Mouse (Mus musculus) heart, postnatal 10 days (tissue): ENCODE measurements around the gene Bcas1. TPM values are rescaled to one million over a fixed set of nuclear protein-coding genes. Genes with fewer than 3 reads are reported as not detected.

Experiments used
- DNase-seq, 2 experiments: peaks; one replicate each; pipeline ENCODE4 v3.0.0; 2021
- intact Hi-C: fragments of 180-260 bp; cut with DNase I; formaldehyde crosslinking; loops from one replicate; pipeline ENCODE4 v1.15.1; 2025
- total RNA-seq, 2 experiments: library from RNA; stranded (reverse); gene quantifications; 2 replicates each; pipeline ENCODE4 v1.2.3; 2021

Bcas1 gene
- total RNA-seq, 2 experiments from 2014 or later, result 0.48 to 0.69 TPM

DNA sequence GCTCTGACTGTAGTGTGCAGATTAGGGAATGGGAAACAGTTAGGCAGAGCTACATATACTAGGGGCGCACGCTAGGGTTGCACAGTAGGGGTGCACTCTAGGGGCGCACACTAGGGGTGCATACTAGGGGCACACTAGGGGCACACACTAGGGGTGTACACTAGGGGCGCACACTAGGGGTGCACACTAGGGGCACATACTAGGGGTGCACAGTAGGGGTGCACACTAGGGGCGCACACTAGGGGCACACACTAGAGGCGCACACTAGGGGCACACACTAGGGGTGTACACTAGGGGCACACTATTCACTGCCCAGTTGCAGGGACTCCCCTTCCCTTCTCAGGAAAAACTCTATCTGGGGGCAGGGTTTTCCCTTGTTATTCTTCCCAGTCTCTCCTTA lies 75.8 kb downstream of the Bcas1 start:
- no peak for DNase-seq
- intact Hi-C loops, result no loop called here

DNA sequence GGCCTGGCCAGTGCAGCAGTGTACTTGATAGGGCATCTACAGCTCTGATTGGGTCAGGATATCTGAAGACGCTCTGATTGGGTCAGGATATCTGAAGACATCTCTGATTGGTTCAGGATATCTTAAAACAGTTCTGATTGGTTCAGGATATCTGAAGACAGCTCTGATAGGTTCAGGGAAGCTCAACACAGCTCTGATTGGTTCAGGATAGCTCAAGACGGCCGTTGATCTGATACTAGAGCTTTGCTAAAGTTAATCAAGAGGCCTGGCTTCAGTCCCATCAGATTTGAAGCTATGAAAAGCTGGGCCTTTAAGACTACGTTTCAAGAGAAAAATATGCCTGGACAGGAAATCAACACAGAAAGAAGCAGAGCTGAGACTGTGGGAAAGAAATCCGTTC lies 77.9 kb downstream of the Bcas1 start:
- intact Hi-C loops, result no loop called here
- DNase-seq, result no peak

DNA sequence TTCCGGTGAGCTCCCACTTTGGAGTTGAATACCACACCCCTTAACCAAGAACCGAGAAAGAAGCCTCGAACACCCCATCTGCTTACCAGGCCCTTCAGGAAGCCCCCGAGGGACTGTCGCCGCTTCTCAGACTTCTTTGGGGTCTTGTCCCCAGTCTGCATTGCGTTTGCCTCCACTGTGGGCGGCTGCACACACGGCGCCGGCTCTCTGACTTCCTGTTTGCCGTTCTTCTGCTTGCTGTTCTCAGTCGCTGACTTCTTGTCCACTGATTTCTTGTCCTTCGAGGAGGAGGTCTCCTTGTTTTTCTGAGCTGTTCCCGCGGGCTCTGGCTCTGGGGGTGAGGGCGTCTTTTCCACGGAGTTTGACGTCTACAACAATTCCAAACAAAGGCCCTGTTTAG lies 78.5 kb downstream of the Bcas1 start:
- no peak for DNase-seq
- intact Hi-C loops, result no loop called here

DNA sequence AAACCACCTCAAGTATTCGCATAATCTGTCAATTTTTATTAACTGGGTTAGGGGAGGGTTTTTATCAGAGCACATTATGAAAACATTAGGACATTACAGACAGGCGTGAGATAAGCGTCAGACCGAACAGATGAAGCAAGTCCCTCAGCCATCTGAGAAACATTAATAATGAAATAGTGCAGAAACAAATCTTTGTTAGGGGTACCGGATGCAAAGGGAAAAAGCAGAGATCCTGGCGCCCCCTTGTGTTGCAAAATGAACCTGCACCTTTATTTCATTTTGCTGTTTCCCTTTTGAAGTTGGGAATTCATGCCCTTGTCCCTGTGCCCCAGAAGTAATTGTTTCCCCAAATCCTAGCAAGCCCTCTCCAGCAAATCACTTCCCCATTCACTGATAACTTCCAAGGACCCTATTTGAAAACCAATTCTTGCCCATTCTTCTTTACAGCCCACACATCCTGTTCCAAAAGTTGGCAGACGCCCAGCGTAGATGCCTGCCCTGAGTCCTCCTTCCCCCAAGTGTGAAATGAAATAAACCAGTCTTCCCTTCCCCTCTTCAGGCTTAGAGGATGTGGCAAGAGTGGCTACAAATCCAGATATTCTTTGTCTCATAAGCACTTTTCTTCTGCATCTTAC lies 80.4 kb downstream of the Bcas1 start:
- DNase-seq, result peak; percentile 65 to 83
- intact Hi-C loops, result loop anchor here (1.0 to 2.0 kb wide), 2 partner anchors 29 to 230 kb away; no protein-coding TSS in a partner anchor

DNA sequence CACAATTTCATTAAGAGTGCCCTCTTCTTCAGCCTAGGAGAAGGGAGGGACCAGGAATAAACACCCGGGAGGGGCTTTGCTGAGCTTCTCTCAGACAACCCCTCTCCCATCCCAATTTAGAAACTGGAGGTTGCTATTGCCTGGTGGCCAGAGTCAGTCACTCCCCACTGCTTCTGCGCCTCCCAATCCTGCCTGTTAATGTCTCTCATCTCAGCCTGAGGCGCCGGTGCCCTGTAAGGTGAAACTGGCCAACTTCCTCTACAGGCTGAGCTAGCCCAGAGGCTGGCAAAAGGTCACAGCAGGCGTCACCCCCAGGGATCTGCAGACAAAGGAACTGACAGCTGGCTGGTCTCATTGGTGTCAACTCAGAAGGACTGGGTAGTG lies 82.2 kb downstream of the Bcas1 start:
- DNase-seq, result peak in 1 of 2 experiments; percentile 43
- intact Hi-C loops, result no loop called here

DNA sequence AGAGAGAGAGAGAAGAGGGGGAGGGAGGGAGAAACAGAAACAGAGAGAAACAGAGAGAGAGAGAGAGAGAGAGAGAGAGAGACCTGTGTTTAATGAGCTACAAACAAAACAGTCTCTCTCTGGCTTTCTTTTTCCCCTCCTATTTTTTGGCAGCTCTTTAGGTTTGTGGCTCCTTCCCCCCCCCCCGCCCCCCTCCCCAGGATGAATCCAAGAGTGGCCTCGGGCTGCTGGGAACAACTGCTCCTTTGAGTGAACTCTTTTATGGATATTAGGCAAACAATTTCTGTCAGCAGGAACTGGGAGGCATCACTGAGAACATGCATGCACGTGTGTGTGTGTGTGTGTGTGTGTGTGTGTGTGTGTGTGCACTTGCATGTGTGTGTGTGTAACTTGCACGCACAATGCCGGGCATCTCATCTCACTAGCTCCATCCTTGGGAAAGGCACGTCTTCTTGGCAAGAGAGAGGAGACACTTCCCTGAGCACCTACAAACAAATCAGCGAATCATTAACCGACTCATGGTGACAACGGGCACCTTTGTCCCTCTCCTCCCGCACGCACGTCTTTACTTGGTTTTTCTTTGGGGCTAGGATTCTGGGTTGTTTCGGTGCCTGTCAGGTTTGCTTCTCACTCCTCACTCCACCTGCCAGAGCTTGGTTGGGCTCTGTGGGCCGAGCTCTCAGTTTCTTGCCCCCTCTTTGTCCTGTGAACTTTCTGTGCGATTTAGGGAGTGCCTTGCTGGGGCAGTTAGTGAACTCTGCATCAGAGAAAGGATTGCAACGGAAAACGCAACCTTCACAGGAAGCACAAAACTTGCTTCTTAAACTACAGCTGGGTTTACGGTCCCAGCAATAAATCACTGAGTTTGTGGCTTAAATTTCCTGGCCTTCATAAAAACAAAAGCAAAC lies 82.9 kb downstream of the Bcas1 start:
- intact Hi-C loops, result loop anchor here (5.0 kb wide), 1 partner anchor 122 kb away; no protein-coding TSS in a partner anchor
- DNase-seq, result no peak

DNA sequence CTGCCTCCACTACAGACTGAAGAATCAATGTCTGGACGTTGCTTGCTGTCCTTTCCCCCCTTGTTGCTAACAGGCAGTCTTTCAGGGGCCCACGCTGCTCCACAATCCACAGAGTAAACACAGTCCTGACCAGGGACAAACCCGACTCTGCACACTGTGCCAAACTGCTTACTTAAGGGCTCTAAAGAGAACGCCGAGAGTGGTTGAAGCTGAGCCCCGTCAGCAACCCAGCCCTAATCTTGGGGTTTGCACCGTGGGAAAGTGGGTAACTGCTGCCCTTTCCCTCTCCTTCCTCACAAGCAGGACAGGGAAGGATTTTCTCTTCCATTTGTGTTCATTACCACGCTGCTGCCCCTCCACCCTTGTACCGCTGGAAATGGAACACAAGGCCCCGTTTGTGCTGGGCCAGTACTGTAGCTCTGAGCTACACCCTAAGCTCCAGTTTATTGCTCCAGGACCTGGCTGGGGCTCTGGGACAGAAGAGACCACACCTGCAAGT lies 83.8 kb downstream of the Bcas1 start:
- intact Hi-C loops, result loop anchor here (5.0 kb wide), 1 partner anchor 122 kb away; no protein-coding TSS in a partner anchor
- no peak for DNase-seq

DNA sequence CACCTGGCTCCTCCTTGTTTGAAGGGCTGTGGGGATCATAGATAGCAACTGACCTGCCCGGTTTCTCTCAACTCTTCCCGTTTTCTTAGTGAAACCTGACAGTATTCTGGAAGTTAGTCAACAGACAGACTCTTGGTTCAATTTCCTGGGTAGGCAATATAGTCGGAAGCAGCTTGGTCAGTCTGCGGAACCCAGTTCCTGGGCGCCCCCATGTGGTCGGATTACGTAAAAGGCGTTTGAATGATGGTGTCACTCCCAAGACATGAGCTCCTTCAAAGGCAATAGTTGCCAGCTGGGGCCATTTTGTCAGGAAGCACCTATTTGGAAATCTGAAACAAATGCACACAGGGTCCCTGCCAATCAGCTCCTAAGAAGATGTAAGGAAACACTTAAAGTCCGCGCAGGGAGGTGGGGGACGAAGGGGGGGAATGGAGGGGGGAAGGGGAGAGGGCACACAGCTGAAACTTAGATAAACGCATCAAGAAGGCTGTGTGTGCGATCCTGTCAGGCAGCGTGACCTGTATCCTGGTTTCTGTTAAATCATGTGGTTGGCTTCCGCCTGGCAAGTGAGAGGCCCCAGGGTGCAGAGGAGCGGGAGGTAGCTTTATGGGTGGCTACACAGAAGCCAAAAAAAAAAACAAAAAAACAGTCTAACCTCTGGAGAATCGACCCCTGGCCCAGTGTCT lies 84.4 kb downstream of the Bcas1 start:
- intact Hi-C loops, result loop anchor here (5.0 kb wide), 1 partner anchor 121 kb away; no protein-coding TSS in a partner anchor
- peak; percentile 84 to 90 for DNase-seq

DNA sequence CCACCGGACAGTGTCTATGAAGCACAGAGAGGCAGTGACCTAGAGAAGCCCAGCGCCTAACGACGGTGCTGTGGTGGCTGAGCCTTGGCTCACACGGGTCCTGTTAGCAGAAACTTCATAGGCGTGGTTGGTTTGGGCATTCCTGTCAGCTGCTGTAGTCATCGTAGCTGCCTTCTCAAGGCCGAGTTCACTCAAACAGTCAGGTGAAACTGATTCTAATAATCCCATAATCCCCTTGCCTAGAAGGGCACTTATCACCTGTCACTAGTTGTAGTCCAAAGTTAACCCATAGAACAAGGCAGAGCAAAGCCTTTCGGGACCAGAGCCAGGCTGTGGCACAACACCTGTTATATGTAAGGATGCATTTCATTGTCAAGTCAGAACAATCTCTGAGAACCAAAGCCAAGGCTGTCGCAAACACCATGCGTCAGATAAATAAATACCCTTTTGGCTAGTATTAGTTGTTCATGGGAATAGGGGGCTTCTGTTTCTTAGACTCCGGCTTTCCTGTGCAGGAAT lies 85.3 kb downstream of the Bcas1 start:
- no peak for DNase-seq
- intact Hi-C loops, result loop anchor here (5.0 kb wide), 1 partner anchor 120 kb away; no protein-coding TSS in a partner anchor

DNA sequence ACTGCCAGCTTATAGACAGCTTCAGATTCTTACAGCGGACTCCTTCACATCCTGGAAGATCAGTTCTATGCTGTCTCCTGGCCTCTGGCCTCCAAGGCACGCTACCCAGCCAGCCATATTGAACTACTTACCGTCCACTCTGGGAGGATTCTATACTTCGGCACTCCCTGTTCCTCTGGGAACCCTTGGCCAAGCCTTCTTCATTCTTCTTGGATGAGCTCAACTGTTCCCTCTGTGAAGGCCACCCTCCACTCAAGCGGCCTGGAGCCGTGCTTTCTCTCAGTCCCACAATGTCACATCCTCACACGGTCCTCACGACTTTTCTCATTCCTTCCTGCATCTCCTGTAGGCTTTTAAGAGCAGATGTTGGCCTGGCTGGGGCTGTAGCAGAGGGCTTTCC lies 86.5 kb downstream of the Bcas1 start:
- peak in 1 of 2 experiments; percentile 50 for DNase-seq
- intact Hi-C loops, result loop anchor here (5.0 kb wide), 1 partner anchor 119 kb away; no protein-coding TSS in a partner anchor

DNA sequence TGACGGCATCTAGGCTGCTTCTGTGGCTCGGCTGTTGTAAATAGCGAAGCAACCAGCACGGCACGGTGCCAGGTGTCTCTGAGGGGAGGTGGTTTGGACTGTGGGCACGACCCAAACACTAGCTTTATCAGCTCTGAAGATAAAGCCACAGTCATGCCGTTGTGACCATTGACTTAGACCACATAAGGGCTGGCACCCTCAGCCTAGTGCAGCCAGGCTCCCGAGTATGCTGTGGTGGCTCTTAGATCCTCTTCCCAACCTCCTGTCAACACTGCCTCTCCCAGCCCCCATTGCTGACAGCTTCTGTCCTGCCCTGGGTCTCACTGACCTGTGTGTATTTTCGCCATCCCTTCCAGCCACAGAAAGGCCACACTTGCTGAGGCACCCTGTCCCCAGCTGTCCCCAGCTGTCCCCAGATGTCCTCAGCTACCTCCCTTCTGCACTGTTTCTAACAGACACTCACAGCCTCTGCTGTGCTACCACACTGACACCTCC lies 91.3 kb downstream of the Bcas1 start:
- peak; percentile 78 to 81 for DNase-seq
- intact Hi-C loops, result no loop called here

DNA sequence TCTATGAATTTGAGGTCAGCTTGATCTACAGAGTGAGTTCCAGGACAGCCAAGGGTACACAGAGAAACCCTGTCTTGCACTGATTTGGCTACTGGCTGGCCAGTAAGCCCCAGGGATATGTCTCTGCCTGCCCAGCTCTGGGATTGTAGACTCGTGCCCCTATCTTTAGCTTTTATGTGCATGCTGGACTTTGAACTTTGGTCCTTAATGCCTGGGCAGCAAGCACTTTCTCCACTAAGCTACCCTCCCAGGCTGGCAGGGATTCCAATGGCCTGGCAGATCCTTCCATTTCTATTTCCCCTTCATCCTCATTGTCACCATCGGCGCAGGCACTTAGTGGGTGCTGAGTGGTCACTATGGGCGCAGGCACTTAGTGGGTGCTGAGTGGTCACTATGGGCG lies 92.5 kb downstream of the Bcas1 start:
- intact Hi-C loops, result no loop called here
- DNase-seq, result no peak

DNA sequence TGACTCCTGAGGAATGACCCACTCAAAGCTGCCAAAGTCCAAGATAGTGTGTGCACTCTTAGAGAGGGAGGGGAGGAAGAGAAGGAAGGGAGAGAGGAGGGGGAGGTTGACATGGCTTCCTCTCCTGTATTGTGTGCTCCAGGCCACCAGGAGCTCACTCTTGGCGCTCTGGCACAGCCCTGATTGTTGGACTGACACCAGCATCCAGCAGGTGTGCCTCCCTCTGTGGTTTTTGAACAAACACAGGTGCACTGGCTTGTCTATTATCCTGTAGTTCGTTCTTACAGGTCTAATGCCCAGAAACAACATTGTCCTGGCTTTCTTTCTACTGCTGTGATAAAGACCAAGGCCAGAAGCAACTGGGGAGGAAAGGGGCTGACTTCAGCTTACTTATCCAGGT lies 95.8 kb downstream of the Bcas1 start:
- DNase-seq, result no peak
- intact Hi-C loops, result no loop called here

DNA sequence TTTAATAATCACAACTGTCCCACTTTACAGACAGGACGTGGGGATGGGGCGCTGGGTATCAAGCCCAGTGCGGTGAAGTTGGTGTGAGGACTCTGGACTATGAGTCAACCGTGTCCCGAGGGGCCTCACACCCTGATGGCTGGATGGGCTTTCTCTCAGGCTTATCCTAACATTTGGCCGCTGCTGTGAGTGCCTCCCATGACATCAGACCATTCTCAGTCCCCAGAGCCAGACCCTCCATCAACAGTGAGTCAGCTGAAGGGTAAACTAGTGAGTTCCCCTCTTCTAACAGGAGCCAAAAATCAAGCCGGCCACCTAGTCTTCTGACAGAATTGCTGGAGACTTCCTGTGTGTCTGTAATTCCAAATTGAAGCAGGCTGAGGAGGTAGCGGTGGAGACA lies 97.2 kb downstream of the Bcas1 start:
- intact Hi-C loops, result no loop called here

DNA sequence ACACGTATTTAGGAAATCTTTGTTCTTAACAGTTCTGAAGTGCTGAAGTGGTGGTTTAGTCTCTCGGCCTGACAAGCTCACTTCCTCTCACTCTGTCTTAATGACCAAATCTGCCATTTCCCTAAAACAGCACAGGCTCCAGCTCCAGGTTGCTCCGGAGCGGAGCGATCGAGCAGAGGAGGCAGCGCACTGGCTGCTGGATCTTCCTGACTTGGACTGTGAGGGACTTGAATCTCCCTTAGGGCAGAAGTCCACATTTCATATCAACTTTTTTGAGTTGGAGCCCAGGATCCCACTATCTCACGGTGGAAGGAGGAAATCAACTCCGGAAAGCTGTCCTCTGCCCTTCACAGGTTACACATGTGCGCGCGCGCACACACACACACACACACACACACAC lies 97.7 kb downstream of the Bcas1 start:
- intact Hi-C loops, result no loop called here

More for the DNA sequence above, 97.2 kb downstream of the Bcas1 start:
- peak; percentile 86 to 87 for DNase-seq

DNA sequence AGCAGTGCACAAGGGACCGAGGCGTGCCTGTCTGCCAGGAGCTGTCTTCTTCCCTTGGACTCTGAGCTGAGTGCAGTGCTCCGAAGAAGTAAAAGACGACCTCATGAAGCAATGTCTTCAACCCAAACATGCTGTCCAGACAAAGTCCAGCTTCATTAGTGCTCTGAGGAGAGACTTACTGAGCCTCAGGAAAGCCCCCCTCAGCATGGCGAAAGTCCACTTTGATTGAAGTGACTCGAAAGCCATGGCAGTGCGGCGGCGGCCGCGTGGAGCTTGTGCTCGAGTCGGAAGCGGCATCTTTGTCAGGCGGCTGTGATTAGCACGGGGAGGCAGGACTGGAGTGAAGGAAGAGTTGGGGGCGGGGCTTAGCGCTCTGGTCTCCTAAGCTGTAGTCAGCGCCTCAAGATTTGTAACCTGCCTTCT lies 103.7 kb downstream of the Bcas1 start:
- peak; percentile 55 to 59 for DNase-seq
- intact Hi-C loops, result no loop called here

More for the DNA sequence above, 97.7 kb downstream of the Bcas1 start:
- DNase-seq, result peak; percentile 48 to 51

DNA sequence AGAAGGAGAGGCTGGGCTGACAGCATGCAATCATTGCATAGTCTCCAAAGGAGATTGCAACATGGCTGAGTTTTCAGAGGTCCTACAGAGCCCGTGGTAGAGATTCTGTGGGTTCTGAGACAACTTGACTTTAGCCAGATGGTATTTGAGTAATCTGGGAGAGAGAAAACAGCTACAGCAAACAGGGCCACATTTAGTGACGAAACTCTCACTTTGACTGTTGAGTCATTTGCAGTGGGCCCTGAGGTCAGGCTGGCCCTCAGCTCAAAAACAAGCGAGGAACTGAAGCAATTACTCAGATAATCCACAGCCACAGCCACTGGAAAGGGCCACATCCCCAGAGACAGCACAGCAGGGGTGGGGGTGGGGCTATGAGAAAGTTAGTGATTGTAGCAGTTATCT lies 105.6 kb downstream of the Bcas1 start:
- peak; percentile 61 to 64 for DNase-seq
- intact Hi-C loops, result no loop called here

DNA sequence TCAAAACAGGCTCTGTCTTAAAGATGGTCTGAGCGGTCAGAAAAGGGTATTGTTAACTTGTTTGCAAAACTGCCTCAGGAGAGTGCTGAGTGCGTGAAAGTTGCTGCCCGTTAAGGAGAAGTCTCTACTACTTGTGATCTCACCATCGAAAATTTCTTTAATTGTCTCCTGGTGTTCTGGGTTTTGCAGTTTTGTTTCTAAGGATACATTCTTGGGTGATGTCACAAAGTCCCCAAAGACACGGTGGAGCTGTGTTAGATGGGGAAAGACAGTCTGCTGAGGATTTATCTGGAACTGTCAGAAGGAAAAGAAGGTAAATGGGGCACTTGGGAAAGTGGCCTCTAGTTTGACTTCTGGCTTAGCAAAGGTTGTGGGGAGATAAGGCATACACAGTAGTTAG lies 106.1 kb downstream of the Bcas1 start:
- peak; percentile 48 to 56 for DNase-seq
- intact Hi-C loops, result no loop called here

DNA sequence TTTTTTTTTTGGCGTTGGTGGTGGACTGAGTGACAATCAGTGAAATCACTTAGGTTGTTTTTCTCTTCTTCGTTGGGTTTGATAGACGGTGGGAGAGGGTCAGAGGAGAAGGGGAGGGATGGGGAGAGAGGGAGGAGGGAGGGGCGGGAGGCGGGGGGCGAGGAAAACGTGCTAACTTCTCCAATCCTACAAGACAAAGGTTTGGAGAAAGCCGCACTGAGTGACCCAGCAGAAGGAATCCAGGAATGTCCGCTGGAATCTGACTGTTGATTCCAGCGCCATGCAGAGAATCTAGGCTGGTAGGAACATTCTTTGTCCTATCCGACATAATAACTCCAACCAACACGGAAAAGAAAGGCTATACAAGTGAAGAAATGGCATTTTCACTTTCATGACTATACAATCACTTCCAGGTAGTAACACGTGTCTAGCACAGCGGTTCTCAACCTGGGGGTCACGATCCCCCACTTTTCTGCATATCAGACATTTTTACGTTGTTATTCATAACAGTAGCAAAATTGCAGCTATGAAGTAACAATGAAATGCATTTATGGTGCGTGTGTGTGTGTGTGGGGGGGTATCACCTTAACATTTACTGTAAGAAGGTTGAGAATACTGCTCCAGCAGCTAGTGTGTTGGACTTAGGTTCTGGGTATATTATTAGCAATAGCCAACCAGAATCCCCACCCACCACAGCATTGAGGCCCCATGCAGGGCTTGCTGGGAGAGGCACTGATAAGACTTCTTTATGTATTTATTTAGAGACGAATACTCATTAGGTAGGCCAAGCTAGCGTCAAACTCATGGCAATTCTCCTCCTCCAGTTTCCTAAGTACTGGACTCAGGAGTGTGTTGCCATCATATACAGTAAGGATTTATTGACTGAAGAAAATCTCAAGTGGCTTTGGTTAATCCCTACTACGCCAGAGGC lies 107.8 kb downstream of the Bcas1 start:
- peak; percentile 22 to 40 for DNase-seq
- intact Hi-C loops, result loop anchor here (1.0 to 2.0 kb wide), 3 partner anchors 33 to 203 kb away; no protein-coding TSS in a partner anchor
